Mouse (Mus musculus): Measurements from ENCODE around the gene Cdk6. TPM values are rescaled to one million over a fixed set of nuclear protein-coding genes. Genes with fewer than 3 reads are reported as not detected.
"Not testable (repeated sequence)": the region's sequence is repeated elsewhere in the genome, so short reads cannot be mapped to it uniquely, and the experiment has no call there.

The Cdk6 gene
- total and polyA plus RNA-seq, 3 experiments = 40.4 to 171 (median 50.8) TPM

GRCm38 (mm10) chr5:3344081-3344631 lies 2.9 kb downstream of the Cdk6 start:
- Histone ChIP-seq H3K4me2 (ENCODE audit: insufficient read depth, low read depth, poor library complexity, severe bottlenecking) (no peak overlapping the region), H3K9ac (ENCODE audit: insufficient read depth, low read depth) (peak overlapping the region; percentile 95), H3K27me3 (replicated peaks) (no peaks in the 10 kb centered on the region), H3K4me3 (replicated peaks in 1 of 3; ENCODE audit: low read depth in 2 of 3, low read length in 2 of 3, poor library complexity in 1 of 3) (peak overlapping the region; percentile 59 to 100 (median 71)), H3K36me3 (replicated peaks in 1 of 2; ENCODE audit: control insufficient read depth in 1 of 2, insufficient read depth in 1 of 2, low read length in 1 of 2) (peaks cover 2 to 6% of the 10 kb centered on the region in 2 experiments), H3K4me1 (ENCODE audit: control insufficient read depth in 1 of 2, insufficient read depth in 2 of 2) (peaks cover 0 to 17% of the 10 kb centered on the region in 2 experiments; a peak in 2 of 4 replicates), H3K9me3 (replicated peaks; ENCODE audit: low read length) (peaks cover 2% of the 10 kb centered on the region), H3K79me2 (replicated peaks; ENCODE audit: control insufficient read depth, extremely low read depth, insufficient read depth, poor library complexity, severe bottlenecking) (peaks cover 56% of the 10 kb centered on the region), H3K27ac (ENCODE audit: insufficient read depth, low read depth) (peak overlapping the region; percentile 97)
- in situ Hi-C loops (cut with MboI; ENCODE audit: low pct_ligation_motif_present, low pct_unique_long_range_greater_than_20kb, low sequenced_read_pairs) = loop anchor here (10.0 kb wide), 1 partner anchor 151 kb away; no protein-coding TSS in a partner anchor
- dilution Hi-C loops (cut with MboI; ENCODE audit: extremely low pct_ligation_motif_present, extremely low pct_unique_long_range_greater_than_20kb, low sequenced_read_pairs) = no loop called here
- TF ChIP-seq TBP (conservative IDR thresholded peaks at IDR 0.05; ENCODE audit: low read depth, low read length) = no peak
- peak; percentile 78 for TF ChIP-seq MYC (IDR thresholded peaks at IDR 0.05; ENCODE audit: low read depth, low read length)
- TF ChIP-seq JUN (IDR thresholded peaks at IDR 0.05; ENCODE audit: insufficient read depth, low read depth, low read length) = no peak
- TF ChIP-seq RAD21 (IDR thresholded peaks at IDR 0.05; ENCODE audit: low read depth, low read length) = peak; percentile 55
- TF ChIP-seq CTCF (conservative IDR thresholded peaks at IDR 0.05 in 1 of 2, IDR thresholded peaks at IDR 0.05 in 1 of 2; ENCODE audit: low read depth in 2 of 2, low read length in 2 of 2) = peak in 1 of 2 experiments; percentile 66; a peak in 2 of 4 replicates
- peak; percentile 37; the same call in 1 of the 2 replicates for TF ChIP-seq POLR2A (IDR thresholded peaks at IDR 0.05; ENCODE audit: low read depth, low read length)
- TF ChIP-seq MAX (IDR thresholded peaks at IDR 0.05; ENCODE audit: low read length) = peak; percentile 89
- peak; percentile 72 for TF ChIP-seq BHLHE40 (IDR thresholded peaks at IDR 0.05; ENCODE audit: low read depth, low read length)
- no peak for TF ChIP-seq HCFC1 (IDR thresholded peaks at IDR 0.05; ENCODE audit: low read depth, low read length)
- TF ChIP-seq MXI1 (IDR thresholded peaks at IDR 0.05; ENCODE audit: low read depth, low read length) = peak; percentile 66
- 0 out of 2 replicates have a peak, but pooled peaks have one; percentile 20 for TF ChIP-seq TCF12 (IDR thresholded peaks at IDR 0.05; ENCODE audit: low read depth, low read length)
- TF ChIP-seq ZC3H11A (IDR thresholded peaks at IDR 0.05; ENCODE audit: low read depth, low read length) = 0 out of 2 replicates have a peak, but pooled peaks have one; percentile 2
- TF ChIP-seq UBTF (IDR thresholded peaks at IDR 0.05; ENCODE audit: low read depth, low read length) = peak; percentile 58; the same call in 1 of the 2 replicates
- peak; percentile 71 for TF ChIP-seq SMC3 (IDR thresholded peaks at IDR 0.05; ENCODE audit: low read depth, low read length)
- DNase-seq (ENCODE audit: extremely low read depth) = peak; percentile 71

- Histone ChIP-seq H3K4me1 (ENCODE audit: control insufficient read depth in 1 of 2, insufficient read depth in 2 of 2) (peaks cover 2 to 23% of the 10 kb centered on the region in 2 experiments; a peak in 3 of 4 replicates), H3K4me2 (ENCODE audit: insufficient read depth, low read depth, poor library complexity, severe bottlenecking) (peak overlapping the region; percentile 81), H3K79me2 (replicated peaks; ENCODE audit: control insufficient read depth, extremely low read depth, insufficient read depth, poor library complexity, severe bottlenecking) (peaks cover 68% of the 10 kb centered on the region), H3K4me3 (replicated peaks in 1 of 3; ENCODE audit: low read depth in 2 of 3, low read length in 2 of 3, poor library complexity in 1 of 3) (peak overlapping the region; percentile 48 to 100 (median 59)), H3K27ac (ENCODE audit: insufficient read depth, low read depth) (peak overlapping the region; percentile 34; the same call in 1 of the 2 replicates), H3K9ac (ENCODE audit: insufficient read depth, low read depth) (peak overlapping the region; percentile 89)
- in situ Hi-C loops (cut with MboI; ENCODE audit: low pct_ligation_motif_present, low pct_unique_long_range_greater_than_20kb, low sequenced_read_pairs) = loop anchor here (10.0 kb wide), 1 partner anchor 149 kb away; no protein-coding TSS in a partner anchor
- H3K27me3 ChIP-seq (replicated peaks); dilution Hi-C loops (cut with MboI; ENCODE audit: extremely low pct_ligation_motif_present, extremely low pct_unique_long_range_greater_than_20kb, low sequenced_read_pairs); DNase-seq (ENCODE audit: extremely low read depth); H3K9me3 ChIP-seq (replicated peaks; ENCODE audit: low read length); H3K36me3 ChIP-seq (replicated peaks in 1 of 2; ENCODE audit: control insufficient read depth in 1 of 2, insufficient read depth in 1 of 2, low read length in 1 of 2): not testable (repeated sequence)
- TF ChIP-seq BHLHE40 (IDR thresholded peaks at IDR 0.05; ENCODE audit: low read depth, low read length) (0 out of 2 replicates have a peak, but pooled peaks have one; percentile 6), IRF4 (IDR thresholded peaks at IDR 0.05; ENCODE audit: low read depth, low read length) (0 out of 2 replicates have a peak, but pooled peaks have one; percentile 2)
These were observed 4.3 kb downstream of the Cdk6 start for GRCm38 (mm10) chr5:3345540-3345939.

- dilution Hi-C loops (cut with MboI; ENCODE audit: extremely low pct_ligation_motif_present, extremely low pct_unique_long_range_greater_than_20kb, low sequenced_read_pairs); H3K27me3 ChIP-seq (replicated peaks); H3K9me3 ChIP-seq (replicated peaks; ENCODE audit: low read length); H3K36me3 ChIP-seq (replicated peaks in 1 of 2; ENCODE audit: control insufficient read depth in 1 of 2, insufficient read depth in 1 of 2, low read length in 1 of 2); DNase-seq (ENCODE audit: extremely low read depth): not testable (repeated sequence)
- H3K4me3 ChIP-seq (replicated peaks in 1 of 3; ENCODE audit: low read depth in 2 of 3, low read length in 2 of 3, poor library complexity in 1 of 3) = peak overlapping the region in 1 of 3 experiments; percentile 24
- peaks cover 8 to 53% of the 10 kb centered on the region in 2 experiments for H3K4me1 ChIP-seq (ENCODE audit: control insufficient read depth in 1 of 2, insufficient read depth in 2 of 2)
- in situ Hi-C loops (cut with MboI; ENCODE audit: low pct_ligation_motif_present, low pct_unique_long_range_greater_than_20kb, low sequenced_read_pairs) = loop anchor here (10.0 kb wide), 1 partner anchor 145 kb away; no protein-coding TSS in a partner anchor
- H3K79me2 ChIP-seq (replicated peaks; ENCODE audit: control insufficient read depth, extremely low read depth, insufficient read depth, poor library complexity, severe bottlenecking) = peaks cover 80% of the 10 kb centered on the region
- peak overlapping the region; percentile 82 for H3K4me2 ChIP-seq (ENCODE audit: insufficient read depth, low read depth, poor library complexity, severe bottlenecking)
- peak overlapping the region; percentile 74 for H3K9ac ChIP-seq (ENCODE audit: insufficient read depth, low read depth)
- peak overlapping the region; percentile 52 for H3K27ac ChIP-seq (ENCODE audit: insufficient read depth, low read depth)
These were observed 8.1 kb downstream of the Cdk6 start for GRCm38 (mm10) chr5:3349393-3349792.

All from CH12.LX (cell line).